Mouse (Mus musculus) embryonic facial prominence, embryonic 13.5 days (tissue): Measurements from ENCODE around the gene Gm49354. TPM values are rescaled to one million over a fixed set of nuclear protein-coding genes. Genes with fewer than 3 reads are reported as not detected.

Experiments used
- ATAC-seq: fragments of 200-750 bp; cut with Nextera tagmentation; 2 replicates; pipeline ENCODE4 v1.8.0; 2017; ENCODE audit warnings: low read depth; ENCODE audit not compliant: insufficient number of reproducible peaks, insufficient read depth, low FRiP score, low TSS enrichment
- H3K27ac ChIP-seq: fragments of 300-500 bp; sonication (generic); 2 replicates; pipeline ENCODE4 v1.5.1; 2015; ENCODE audit warnings: moderate library complexity, mild to moderate bottlenecking, inconsistent platforms
- H3K27me3 ChIP-seq: fragments of 300-500 bp; sonication (generic); 2 replicates; pipeline ENCODE4 v1.6.1; 2015; ENCODE audit warnings: mild to moderate bottlenecking, inconsistent platforms
- H3K36me3 ChIP-seq: fragments of 300-500 bp; sonication (generic); 2 replicates; pipeline ENCODE4 v1.6.1; 2015; ENCODE audit warnings: mild to moderate bottlenecking, inconsistent platforms
- H3K4me1 ChIP-seq: fragments of 300-500 bp; sonication (generic); 2 replicates; pipeline ENCODE4 v1.6.1; 2015; ENCODE audit warnings: inconsistent platforms
- H3K4me2 ChIP-seq: fragments of 300-500 bp; sonication (generic); 2 replicates; pipeline ENCODE4 v1.6.1; 2015; ENCODE audit warnings: moderate library complexity, mild to moderate bottlenecking, inconsistent platforms
- H3K4me3 ChIP-seq: fragments of 300-500 bp; sonication (generic); 2 replicates; pipeline ENCODE4 v1.5.1; 2015; ENCODE audit warnings: mild to moderate bottlenecking, inconsistent platforms
- H3K9ac ChIP-seq: fragments of 300-500 bp; sonication (generic); 2 replicates; pipeline ENCODE4 v1.6.1; 2015; ENCODE audit warnings: mild to moderate bottlenecking, inconsistent platforms
- H3K9me3 ChIP-seq: fragments of 300-500 bp; sonication (generic); 2 replicates; pipeline ENCODE4 v1.6.1; 2016; ENCODE audit warnings: inconsistent platforms
- WGBS: fragments of 180-500 bp; shearing (Covaris S2); methylation state at CpG from one replicate; pipeline ENCODE4 v1.1.7; 2015; ENCODE audit warnings: mixed read lengths; 5-methylcytosine and 5-hydroxymethylcytosine counted together
- polyA plus RNA-seq: library from polyadenylated mRNA; unstranded; fragments of >200 nt; fragmentation: Nextera tagmentation; extraction: Ambion mirVana; gene quantifications from 2 replicates; pipeline ENCODE4 v1.2.1, GENCODE M21; 2015

Gene Gm49354
- polyA plus RNA-seq: not detected in 2 replicates

GRCm38 (mm10) chr13:59782145-59782544, at the start of gene Gm49354:
Gene Gm49354 (minus strand): TSS chr13:59782245.
- H3K9ac ChIP-seq: no peak within 1 kb of the TSS
- no peak within 1 kb of the TSS for H3K4me2 ChIP-seq
- no peak within 1 kb of the TSS for H3K27ac ChIP-seq
- H3K4me1 ChIP-seq: no peaks in the 10 kb centered on the region
- no peak for ATAC-seq
- H3K36me3 ChIP-seq: peaks cover 98% of the 10 kb centered on the region
- no peaks in the 10 kb centered on the region for H3K9me3 ChIP-seq
- H3K4me3 ChIP-seq: no peak within 1 kb of the TSS
- no peaks in the 10 kb centered on the region for H3K27me3 ChIP-seq
- 95% methylated on average over 7 of the region's 7 CpGs for WGBS

- no peak overlapping the region for H3K4me3 ChIP-seq
- H3K9ac ChIP-seq: no peak overlapping the region
- ATAC-seq: no peak
- H3K36me3 ChIP-seq: peaks cover 6% of the 10 kb centered on the region; the same call in 1 of the 2 replicates
- no peak overlapping the region for H3K4me2 ChIP-seq
- no peaks in the 10 kb centered on the region for H3K9me3 ChIP-seq
- no peak overlapping the region for H3K27ac ChIP-seq
- H3K27me3 ChIP-seq: no peaks in the 10 kb centered on the region
- peaks cover 10% of the 10 kb centered on the region for H3K4me1 ChIP-seq
Observed at GRCm38 (mm10) chr13:59825966-59826365, 43.9 kb upstream of the Gm49354 start.

GRCm38 (mm10) chr13:59822507-59823462, 40.7 kb upstream of the Gm49354 start, which contains the start of gene Tut7:
Gene Tut7 (minus strand): TSS chr13:59823147.
- no peaks in the 10 kb centered on the region for H3K9me3 ChIP-seq
- H3K4me1 ChIP-seq: peaks cover 34% of the 10 kb centered on the region
- H3K4me2 ChIP-seq: peak within 1 kb of the TSS; percentile 66
- peak within 1 kb of the TSS; percentile 84 for H3K4me3 ChIP-seq
- peak within 1 kb of the TSS; percentile 89 for H3K9ac ChIP-seq
- H3K27me3 ChIP-seq: no peaks in the 10 kb centered on the region
- WGBS: under 1% methylated on average over 100 of the region's 100 CpGs
- ATAC-seq: peak; percentile 97
- H3K36me3 ChIP-seq: peaks cover 10% of the 10 kb centered on the region
- peak within 1 kb of the TSS; percentile 88 for H3K27ac ChIP-seq

- Histone ChIP-seq H3K9ac (0 out of 2 replicates have a peak overlapping the region, but pooled peaks have one; percentile 32), H3K4me2 (peak overlapping the region; percentile 66), H3K27me3 (no peaks in the 10 kb centered on the region), H3K27ac (no peak overlapping the region), H3K36me3 (peaks cover 23% of the 10 kb centered on the region), H3K9me3 (no peaks in the 10 kb centered on the region), H3K4me3 (peak overlapping the region; percentile 16; the same call in 1 of the 2 replicates), H3K4me1 (peaks cover 34% of the 10 kb centered on the region)
- 66% methylated on average over 3 of the region's 3 CpGs for WGBS
- ATAC-seq: no peak
Observed at GRCm38 (mm10) chr13:59820836-59821235, 38.8 kb upstream of the Gm49354 start.

- peak overlapping the region; percentile 49; the same call in 1 of the 2 replicates for H3K9ac ChIP-seq
- H3K9me3 ChIP-seq: no peaks in the 10 kb centered on the region
- H3K27ac ChIP-seq: no peak overlapping the region
- H3K36me3 ChIP-seq: peaks cover 30% of the 10 kb centered on the region
- WGBS: 69% methylated on average over 4 of the region's 4 CpGs
- peak overlapping the region; percentile 20 for H3K4me3 ChIP-seq
- no peaks in the 10 kb centered on the region for H3K27me3 ChIP-seq
- peaks cover 34% of the 10 kb centered on the region for H3K4me1 ChIP-seq
- peak overlapping the region; percentile 66 for H3K4me2 ChIP-seq
- no peak for ATAC-seq
Observed at GRCm38 (mm10) chr13:59820114-59820513, 38.1 kb upstream of the Gm49354 start.

- Histone ChIP-seq H3K4me1 (peaks cover 34% of the 10 kb centered on the region), H3K27me3 (no peaks in the 10 kb centered on the region), H3K36me3 (peaks cover 51% of the 10 kb centered on the region), H3K27ac (no peak overlapping the region), H3K9ac (no peak overlapping the region), H3K9me3 (no peaks in the 10 kb centered on the region), H3K4me2 (no peak overlapping the region), H3K4me3 (no peak overlapping the region)
- 89% methylated on average over 4 of the region's 4 CpGs for WGBS
- ATAC-seq: no peak
Observed at GRCm38 (mm10) chr13:59817352-59817751, 35.3 kb upstream of the Gm49354 start.

- 81% methylated on average over 6 of the region's 6 CpGs for WGBS
Observed at GRCm38 (mm10) chr13:59814109-59814591, 32.1 kb upstream of the Gm49354 start.

GRCm38 (mm10) chr13:59811581-59811980, 29.5 kb upstream of the Gm49354 start:
- WGBS: 94% methylated on average over 3 of the region's 3 CpGs
- no peak overlapping the region for H3K9ac ChIP-seq
- no peak for ATAC-seq
- H3K36me3 ChIP-seq: peaks cover 90% of the 10 kb centered on the region
- no peaks in the 10 kb centered on the region for H3K4me1 ChIP-seq
- no peak overlapping the region for H3K4me3 ChIP-seq
- H3K9me3 ChIP-seq: no peaks in the 10 kb centered on the region
- H3K27me3 ChIP-seq: no peaks in the 10 kb centered on the region
- H3K27ac ChIP-seq: no peak overlapping the region
- H3K4me2 ChIP-seq: no peak overlapping the region

More at GRCm38 (mm10) chr13:59814109-59814591, 32.1 kb upstream of the Gm49354 start:
- no peaks in the 10 kb centered on the region for H3K27me3 ChIP-seq
- H3K36me3 ChIP-seq: peaks cover 72% of the 10 kb centered on the region
- no peak overlapping the region for H3K4me3 ChIP-seq
- H3K4me2 ChIP-seq: no peak overlapping the region
- H3K9me3 ChIP-seq: no peaks in the 10 kb centered on the region
- H3K27ac ChIP-seq: no peak overlapping the region
- H3K4me1 ChIP-seq: peaks cover 9% of the 10 kb centered on the region; the same call in 1 of the 2 replicates
- H3K9ac ChIP-seq: no peak overlapping the region
- ATAC-seq: no peak

- H3K27ac ChIP-seq: no peak overlapping the region
- H3K36me3 ChIP-seq: peaks cover 99% of the 10 kb centered on the region
- H3K4me3 ChIP-seq: no peak overlapping the region
- H3K4me2 ChIP-seq: no peak overlapping the region
- no peak overlapping the region for H3K9ac ChIP-seq
- no peaks in the 10 kb centered on the region for H3K9me3 ChIP-seq
- ATAC-seq: no peak
- WGBS: 85% methylated on average over 6 of the region's 6 CpGs
- H3K4me1 ChIP-seq: no peaks in the 10 kb centered on the region
- H3K27me3 ChIP-seq: no peaks in the 10 kb centered on the region
Observed at GRCm38 (mm10) chr13:59801000-59801399, 19.0 kb upstream of the Gm49354 start.

GRCm38 (mm10) chr13:59800077-59800476, 18.0 kb upstream of the Gm49354 start:
- Histone ChIP-seq H3K4me2 (no peak overlapping the region), H3K27ac (no peak overlapping the region), H3K4me1 (no peaks in the 10 kb centered on the region), H3K9ac (no peak overlapping the region), H3K36me3 (peaks cover 99% of the 10 kb centered on the region), H3K9me3 (no peaks in the 10 kb centered on the region), H3K4me3 (no peak overlapping the region), H3K27me3 (no peaks in the 10 kb centered on the region)
- 90% methylated on average over 2 of the region's 2 CpGs for whole genome bisulfite sequencing
- ATAC-seq: no peak

GRCm38 (mm10) chr13:59798306-59798705, 16.3 kb upstream of the Gm49354 start:
- H3K27me3 ChIP-seq: no peaks in the 10 kb centered on the region
- no peak overlapping the region for H3K27ac ChIP-seq
- H3K4me3 ChIP-seq: no peak overlapping the region
- H3K36me3 ChIP-seq: peaks cover 99% of the 10 kb centered on the region
- no peak overlapping the region for H3K4me2 ChIP-seq
- H3K9me3 ChIP-seq: no peaks in the 10 kb centered on the region
- no peaks in the 10 kb centered on the region for H3K4me1 ChIP-seq
- 89% methylated on average over 1 of the region's 1 CpGs for WGBS
- no peak for ATAC-seq
- H3K9ac ChIP-seq: no peak overlapping the region

GRCm38 (mm10) chr13:59796466-59796848, 14.4 kb upstream of the Gm49354 start:
- ATAC-seq: no peak
- no peaks in the 10 kb centered on the region for H3K4me1 ChIP-seq

More at GRCm38 (mm10) chr13:59796466-59796848, 14.4 kb upstream of the Gm49354 start:
- no peak overlapping the region for H3K4me3 ChIP-seq
- no peak overlapping the region for H3K27ac ChIP-seq
- no peaks in the 10 kb centered on the region for H3K9me3 ChIP-seq
- peaks cover 99% of the 10 kb centered on the region for H3K36me3 ChIP-seq
- H3K4me2 ChIP-seq: no peak overlapping the region
- no peak overlapping the region for H3K9ac ChIP-seq
- no peaks in the 10 kb centered on the region for H3K27me3 ChIP-seq
- WGBS: 92% methylated on average over 9 of the region's 9 CpGs
